Mouse (Mus musculus) heart, embryonic 14.5 days (tissue): ENCODE results near the gene Xkr7. TPM values are rescaled to one million over a fixed set of nuclear protein-coding genes. Genes with fewer than 3 reads are reported as not detected.

Experiments
- ATAC-seq: fragments of 200-750 bp; cut with Nextera tagmentation; 2 replicates; pipeline ENCODE4 v1.8.0; 2017; ENCODE audit warnings: low read depth, moderate TSS enrichment; ENCODE audit not compliant: insufficient number of reproducible peaks, insufficient read depth, low FRiP score
- H3K27ac ChIP-seq, 2 experiments: fragments of 200-500 bp in 1 of 2; fragments of 300-500 bp in 1 of 2; sonication (generic) in 1 of 2; replicated peaks in 1 of 2; 2 replicates each; pipeline ENCODE4 v1.5.1; 2012 to 2014; ENCODE audit warnings: low read depth in 2 of 2, low read length in 2 of 2, control low read depth in 1 of 2, mild to moderate bottlenecking in 1 of 2, mixed read lengths in 1 of 2; ENCODE audit not compliant: control insufficient read depth in 1 of 2, insufficient read depth in 1 of 2
- H3K27me3 ChIP-seq: fragments of 300-500 bp; sonication (generic); 2 replicates; pipeline ENCODE4 v1.6.1; 2014; ENCODE audit warnings: mild to moderate bottlenecking, low read length, control low read depth; ENCODE audit not compliant: control insufficient read depth, insufficient read depth
- H3K36me3 ChIP-seq: fragments of 300-500 bp; sonication (generic); 2 replicates; pipeline ENCODE4 v1.6.1; 2014; ENCODE audit warnings: mild to moderate bottlenecking, control low read depth, low read length, mixed read lengths; ENCODE audit not compliant: control insufficient read depth, insufficient read depth
- H3K4me1 ChIP-seq, 2 experiments: fragments of 200-500 bp in 1 of 2; fragments of 300-500 bp in 1 of 2; sonication (generic) in 1 of 2; 2 replicates each; pipeline ENCODE4 v1.6.1; 2012 to 2014; ENCODE audit warnings: low read length in 2 of 2, control low read depth in 1 of 2, mixed read lengths in 1 of 2; ENCODE audit not compliant: control insufficient read depth in 2 of 2, insufficient read depth in 2 of 2
- H3K4me2 ChIP-seq: fragments of 300-500 bp; sonication (generic); 2 replicates; pipeline ENCODE4 v1.6.1; 2014; ENCODE audit warnings: mild to moderate bottlenecking, low read length
- H3K4me3 ChIP-seq, 2 experiments: fragments of 200-500 bp in 1 of 2; fragments of 300-500 bp in 1 of 2; sonication (generic) in 1 of 2; 2 replicates each; pipeline ENCODE4 v1.5.1; 2012 to 2014; ENCODE audit warnings: low read length in 2 of 2, mild to moderate bottlenecking in 2 of 2, control low read depth in 1 of 2, low read depth in 1 of 2, moderate library complexity in 1 of 2; ENCODE audit not compliant: control insufficient read depth in 1 of 2, insufficient read depth in 1 of 2
- H3K9ac ChIP-seq: fragments of 300-500 bp; sonication (generic); 2 replicates; pipeline ENCODE4 v1.6.1; 2014; ENCODE audit warnings: mild to moderate bottlenecking, low read length
- H3K9me3 ChIP-seq: fragments of 300-500 bp; sonication (generic); 2 replicates; pipeline ENCODE4 v1.6.1; 2016; ENCODE audit warnings: low read length, control low read depth; ENCODE audit not compliant: control insufficient read depth
- WGBS: fragments of 180-500 bp; shearing (Covaris S2); extraction: QIAGEN DNeasy Blood & Tissue Kit; methylation state at CpG from one replicate; pipeline ENCODE4 v1.1.7; 2014; 5-methylcytosine and 5-hydroxymethylcytosine counted together
- polyA plus RNA-seq: library from polyadenylated mRNA; unstranded; fragments of >200 nt; fragmentation: Nextera tagmentation; extraction: Ambion mirVana; gene quantifications from 2 replicates; pipeline ENCODE4 v1.2.1, GENCODE M21; 2014

Gene Xkr7
- polyA plus RNA-seq, result not detected in 2 replicates

GRCm38 (mm10) chr2:153031126-153032082, at the start of gene Xkr7:
Gene Xkr7 (plus strand): TSS chr2:153031852.
- peaks cover 0 to 4% of the 10 kb centered on the region in 2 experiments; a peak in 1 of 4 replicates for H3K4me1 ChIP-seq
- WGBS, result 3% methylated on average over 48 of the region's 54 CpGs
- no peaks in the 10 kb centered on the region for H3K36me3 ChIP-seq
- H3K9ac ChIP-seq, result no peak within 1 kb of the TSS
- no peak within 1 kb of the TSS for H3K27ac ChIP-seq
- peak within 1 kb of the TSS; percentile 72 for H3K4me2 ChIP-seq
- no peaks in the 10 kb centered on the region for H3K9me3 ChIP-seq
- H3K4me3 ChIP-seq, result peak within 1 kb of the TSS; percentile 29 to 36; a peak in 3 of 4 replicates
- peaks cover 81% of the 10 kb centered on the region for H3K27me3 ChIP-seq
- ATAC-seq, result 0 out of 2 replicates have a peak, but pooled peaks have one; percentile 21

GRCm38 (mm10) chr2:152985582-152985981, 46.1 kb upstream of the Xkr7 start:
- Histone ChIP-seq H3K9me3 (no peaks in the 10 kb centered on the region), H3K9ac (no peak overlapping the region), H3K27me3 (no peaks in the 10 kb centered on the region), H3K4me3 (no peak overlapping the region), H3K36me3 (no peaks in the 10 kb centered on the region), H3K4me2 (no peak overlapping the region), H3K4me1 (no peaks in the 10 kb centered on the region), H3K27ac (no peak overlapping the region)
- ATAC-seq, result no peak
- WGBS, result 80% methylated on average over 1 of the region's 1 CpGs

GRCm38 (mm10) chr2:152991529-152991928, 40.1 kb upstream of the Xkr7 start:
- Histone ChIP-seq H3K9me3 (no peaks in the 10 kb centered on the region), H3K4me2 (no peak overlapping the region), H3K27me3 (no peaks in the 10 kb centered on the region), H3K4me1 (0 out of 4 replicates have a peak, but pooled peaks cover 0 to 2% of the 10 kb centered on the region in 2 experiments), H3K36me3 (no peaks in the 10 kb centered on the region), H3K27ac (no peak overlapping the region), H3K9ac (no peak overlapping the region), H3K4me3 (no peak overlapping the region)
- ATAC-seq, result no peak
- 61% methylated on average over 9 of the region's 9 CpGs for WGBS

DNA sequence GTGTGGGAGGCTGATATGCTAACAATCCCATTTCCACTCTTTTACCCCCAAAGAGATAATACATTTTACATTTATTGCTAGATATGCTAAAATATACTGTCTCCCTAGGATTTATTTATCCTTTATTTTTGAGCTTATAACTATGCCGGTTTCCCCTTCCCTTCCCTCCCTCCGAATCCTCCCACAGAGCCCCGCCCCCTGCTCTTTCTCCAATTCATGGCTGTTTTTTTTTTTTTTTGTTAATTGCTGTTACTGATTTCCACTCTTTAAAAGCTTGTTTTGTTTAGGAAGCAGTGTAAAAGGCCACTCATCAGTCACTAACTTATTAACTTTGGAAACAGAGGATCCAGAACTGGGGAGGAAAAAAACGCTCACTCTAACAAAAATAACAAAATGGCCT, 34.6 kb upstream of the Xkr7 start:
- no peak overlapping the region for H3K27ac ChIP-seq
- 64% methylated on average over 4 of the region's 4 CpGs for WGBS
- H3K9ac ChIP-seq, result no peak overlapping the region
- H3K27me3 ChIP-seq, result no peaks in the 10 kb centered on the region
- H3K9me3 ChIP-seq, result no peaks in the 10 kb centered on the region
- no peaks in the 10 kb centered on the region for H3K4me1 ChIP-seq
- H3K36me3 ChIP-seq, result no peaks in the 10 kb centered on the region
- no peak overlapping the region for H3K4me2 ChIP-seq
- ATAC-seq, result no peak
- H3K4me3 ChIP-seq, result no peak overlapping the region

DNA sequence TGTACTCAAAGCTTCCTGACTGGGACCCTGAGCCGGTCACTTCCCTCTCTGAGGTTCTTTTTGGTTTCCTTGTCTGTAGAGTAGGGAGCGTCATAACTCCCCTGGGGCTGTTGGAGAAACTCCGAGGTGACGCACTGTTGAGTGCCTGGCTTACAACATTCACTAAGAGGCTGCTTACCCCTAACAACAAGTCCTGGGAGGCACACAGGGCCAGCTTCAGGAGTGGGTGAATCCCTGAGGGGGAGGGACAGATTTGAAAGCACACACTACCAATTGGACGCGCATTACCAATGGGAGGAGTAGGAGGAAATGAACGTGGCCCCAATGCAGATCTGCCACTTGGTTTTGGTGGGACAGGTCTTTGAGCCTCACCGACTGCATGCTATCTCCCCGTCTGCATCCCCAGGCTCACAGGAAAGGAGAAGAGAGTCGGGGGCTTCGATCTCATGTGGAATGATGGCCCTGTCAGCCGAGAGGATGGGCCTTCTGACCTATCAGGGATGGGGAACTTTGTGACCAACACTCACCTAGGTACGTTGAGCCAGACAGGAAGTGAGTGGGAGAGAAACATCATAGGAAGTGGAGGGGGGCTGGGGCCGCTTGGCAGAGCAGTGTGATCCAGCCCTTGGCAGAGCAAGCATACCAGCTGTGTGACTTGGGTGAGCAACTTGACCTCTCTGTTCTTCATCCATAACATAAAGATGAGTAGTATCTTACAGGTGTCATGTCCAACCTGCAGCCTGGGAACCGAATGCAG, 29.0 kb upstream of the Xkr7 start:
- no peak for ATAC-seq
- peaks cover 7% of the 10 kb centered on the region for H3K36me3 ChIP-seq
- H3K9ac ChIP-seq, result no peak overlapping the region
- 76% methylated on average over 15 of the region's 15 CpGs for WGBS
- H3K9me3 ChIP-seq, result no peaks in the 10 kb centered on the region
- no peak overlapping the region for H3K27ac ChIP-seq
- H3K4me1 ChIP-seq, result no peaks in the 10 kb centered on the region
- no peaks in the 10 kb centered on the region for H3K27me3 ChIP-seq
- H3K4me3 ChIP-seq, result no peak overlapping the region
- H3K4me2 ChIP-seq, result no peak overlapping the region

DNA sequence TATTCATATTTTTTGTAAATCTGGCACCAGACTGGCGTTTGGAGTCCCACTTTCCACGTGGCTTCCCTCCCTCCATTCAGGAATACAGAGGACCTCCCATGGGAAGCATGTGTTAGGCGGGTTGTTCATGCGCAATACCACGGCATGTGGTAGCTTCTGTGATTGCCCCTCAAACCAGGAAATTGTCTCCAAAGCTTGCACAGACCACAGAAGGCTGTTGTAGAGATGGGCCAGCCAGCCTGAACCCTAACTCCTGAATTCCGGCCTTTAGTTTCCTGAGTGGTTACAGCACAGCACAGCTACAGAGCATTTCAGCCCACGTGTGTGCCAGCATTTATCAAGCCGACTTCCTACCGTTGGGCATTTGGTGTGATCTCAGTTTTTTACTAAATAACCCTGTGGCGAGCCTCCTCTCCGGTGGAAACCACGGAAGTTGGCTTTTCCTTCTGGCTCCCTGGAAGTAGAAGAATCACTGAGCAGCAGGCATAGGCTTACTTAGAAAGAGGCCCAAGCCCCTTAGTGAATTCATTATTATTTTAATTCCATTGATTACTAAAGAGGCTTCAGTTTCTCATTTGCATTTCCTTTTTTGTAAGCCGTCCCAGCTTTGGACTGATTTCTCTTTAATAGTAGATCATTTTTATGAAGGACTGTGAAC, 27.8 kb upstream of the Xkr7 start:
- ATAC-seq, result no peak
- Histone ChIP-seq H3K4me2 (no peak overlapping the region), H3K4me3 (no peak overlapping the region), H3K27ac (no peak overlapping the region), H3K9ac (no peak overlapping the region), H3K27me3 (no peaks in the 10 kb centered on the region), H3K4me1 (no peaks in the 10 kb centered on the region), H3K36me3 (peaks cover 19% of the 10 kb centered on the region), H3K9me3 (no peaks in the 10 kb centered on the region)
- WGBS, result 64% methylated on average over 13 of the region's 13 CpGs

DNA sequence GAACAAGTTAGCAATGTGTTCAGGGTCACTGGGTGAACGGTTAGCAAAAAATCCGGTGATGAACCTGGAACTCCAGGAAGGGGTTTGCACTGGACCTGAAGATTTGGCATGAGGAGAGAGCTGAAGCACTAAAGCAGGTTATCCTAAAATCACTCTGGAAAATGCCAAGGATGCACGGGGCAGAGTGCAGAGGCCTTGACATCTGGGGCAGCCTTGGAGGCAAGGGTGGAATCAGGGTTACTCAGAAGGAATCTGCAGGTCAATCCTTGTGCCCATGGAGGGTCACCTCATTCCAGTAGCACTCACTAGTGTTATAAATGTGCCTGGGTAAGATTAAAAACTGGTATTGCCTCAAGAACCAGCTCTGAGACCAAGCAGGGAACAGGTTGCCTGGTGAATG, 25.7 kb upstream of the Xkr7 start:
- WGBS, result 78% methylated on average over 3 of the region's 3 CpGs
- Histone ChIP-seq H3K4me3 (no peak overlapping the region), H3K9me3 (no peaks in the 10 kb centered on the region), H3K27me3 (no peaks in the 10 kb centered on the region), H3K4me1 (no peaks in the 10 kb centered on the region), H3K4me2 (no peak overlapping the region), H3K36me3 (peaks cover 40% of the 10 kb centered on the region), H3K9ac (no peak overlapping the region), H3K27ac (no peak overlapping the region)
- no peak for ATAC-seq
